Mouse (Mus musculus) A20 (cell line): ENCODE data around the gene Cytl1.

Experiments
- DNase-seq: peaks from one replicate; pipeline ENCODE4 v3.0.0-alpha.2; 2011; ENCODE audit warnings: low read depth, low spot score

Gene Cytl1

GRCm38 (mm10) chr5:37769031-37769430, 33.7 kb downstream of the Cytl1 start:
- no peak for DNase-seq

DNA sequence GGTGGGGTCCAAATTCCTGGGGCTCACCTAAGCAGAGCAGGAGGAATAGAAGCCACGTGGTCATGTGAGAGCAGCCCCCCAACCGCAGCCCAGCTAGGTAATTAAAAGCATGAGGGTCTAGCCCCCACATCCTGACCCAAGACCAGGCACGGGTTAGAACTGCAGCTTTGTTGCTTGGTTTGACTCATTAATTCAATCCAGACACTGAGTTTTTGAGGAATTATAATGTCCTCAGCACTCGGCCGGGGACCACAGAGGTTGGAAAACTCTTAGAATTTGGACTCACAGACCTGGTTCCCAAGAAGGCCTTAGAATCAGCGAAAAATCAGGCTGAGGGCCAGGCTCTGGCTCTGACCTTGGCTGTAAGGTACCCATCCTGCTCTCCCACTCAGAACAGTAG, 35.6 kb downstream of the Cytl1 start:
- no peak for DNase-seq

DNA sequence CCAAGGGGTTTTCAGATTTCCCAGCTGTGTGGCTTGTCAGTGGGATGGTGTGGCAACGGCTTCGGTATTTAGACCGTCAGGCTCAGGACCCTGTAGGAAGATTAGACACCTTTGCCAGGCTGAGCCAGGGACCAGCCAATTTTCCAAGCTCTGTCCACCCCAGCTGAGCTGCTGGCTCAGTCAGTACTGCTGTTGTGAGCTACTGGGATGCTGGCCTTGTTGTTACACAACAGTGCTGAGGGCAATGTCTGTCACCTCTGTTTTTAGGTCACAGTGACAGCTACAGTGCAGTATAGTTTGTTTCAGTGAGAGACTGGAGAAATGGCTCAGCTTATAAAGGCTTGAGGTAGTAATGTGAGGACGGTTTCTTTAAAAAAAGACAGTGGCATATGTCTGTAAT, 38.7 kb downstream of the Cytl1 start:
- DNase-seq = no peak

DNA sequence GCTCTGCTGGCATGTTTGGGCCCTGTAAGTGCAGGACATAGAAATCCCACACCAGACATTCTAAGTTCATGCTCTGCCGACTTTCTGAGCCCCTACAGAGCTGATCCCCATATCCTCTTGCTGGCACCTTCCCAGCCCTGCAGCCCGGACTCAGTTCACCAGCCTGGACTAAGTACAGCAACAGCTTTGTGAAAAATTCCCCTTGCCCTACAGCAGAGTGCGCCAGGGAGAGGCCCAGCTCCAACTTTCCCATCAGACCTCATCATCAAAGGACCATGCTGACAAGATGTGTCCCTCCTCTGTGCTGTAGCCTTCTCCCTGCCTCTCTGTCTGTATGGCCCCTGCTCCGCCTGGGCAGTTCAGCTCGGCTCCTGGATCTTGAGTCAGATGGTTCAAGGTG, 40.4 kb downstream of the Cytl1 start:
- DNase-seq = no peak

- DNase-seq = no peak
Observed at GRCm38 (mm10) chr5:37783306-37783705, 48.0 kb downstream of the Cytl1 start.

- DNase-seq = no peak
Observed at GRCm38 (mm10) chr5:37784847-37785391, 49.6 kb downstream of the Cytl1 start.
